10 mouse cellular contexts compared by ENCODE assay signal in the genomic region with DNA sequence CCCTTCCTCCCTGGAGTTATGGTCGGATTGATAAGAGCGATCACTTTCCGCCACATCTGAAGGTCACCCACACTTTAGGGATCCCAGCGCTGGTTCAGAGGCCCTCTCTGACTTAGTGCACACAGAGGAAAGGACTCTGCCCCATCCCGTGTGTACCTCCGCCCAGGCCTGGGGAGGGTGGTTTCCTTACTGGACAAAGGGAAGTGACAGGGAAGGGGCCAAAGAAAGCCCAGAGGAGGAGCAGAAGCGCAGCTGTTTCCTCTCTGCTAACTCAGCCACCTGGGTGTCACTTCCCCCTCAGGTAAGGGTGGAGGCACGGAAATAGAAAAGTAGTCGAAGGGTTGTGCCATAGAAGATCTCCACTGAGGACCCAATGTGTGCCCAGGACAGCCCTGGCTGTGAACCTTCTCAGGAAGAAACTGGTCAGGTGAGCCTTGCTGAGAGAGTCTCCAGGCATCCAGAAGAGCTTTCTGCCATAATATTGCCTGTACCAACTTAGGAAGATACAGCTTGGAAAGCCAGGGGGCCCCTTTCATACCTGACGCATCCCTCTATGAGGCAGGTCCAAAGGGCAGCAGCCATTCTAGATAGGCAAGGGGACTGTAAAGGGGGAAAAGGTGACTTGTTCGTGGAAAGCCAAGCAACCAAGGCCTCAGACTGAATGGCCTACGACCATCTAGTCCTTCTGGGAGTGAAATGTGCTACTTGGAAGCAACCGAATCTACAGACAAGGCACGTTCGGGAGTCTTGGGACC. TPM values are rescaled to one million over a fixed set of nuclear protein-coding genes. Genes with fewer than 3 reads are reported as not detected.
DNase-seq lines count a peak whose midpoint lies in the region; ATAC-seq lines count a peak whose summit lies in the region.
"Had no signal": no experiment of that assay in that cellular context is flagged by ENCODE, and none has a peak within 500 bp of the region (broad histone marks: within the 10 kb centered on the region; RNA-seq: fewer than 3 reads in every experiment).

No protein-coding gene starts in this region.

- 61% methylated on average over 15 of the region's 15 CpGs for WGBS in heart, embryonic 10.5 days
- 83% methylated on average over 15 of the region's 15 CpGs for WGBS in midbrain, embryonic 10.5 days
- 86% methylated on average over 15 of the region's 15 CpGs for WGBS in forebrain, embryonic 11.5 days

- peaks cover 97% of the 10 kb centered on the region for H3K4me1 ChIP-seq in heart, embryonic 10.5 days
- peaks cover 69% of the 10 kb centered on the region for H3K4me1 ChIP-seq in midbrain, embryonic 10.5 days
- H3K4me1 ChIP-seq in forebrain, embryonic 11.5 days (replicated peaks; ENCODE audit: control insufficient read depth, insufficient read depth, low read length) = no peaks in the 10 kb centered on the region; the same call in 1 of the 2 replicates

- H3K4me2 ChIP-seq in forebrain, embryonic 11.5 days (ENCODE audit: low read depth, low read length, severe bottlenecking) = no peak overlapping the region

- no peak overlapping the region for H3K4me3 ChIP-seq in heart, embryonic 10.5 days
- no peak overlapping the region for H3K4me3 ChIP-seq in midbrain, embryonic 10.5 days
- H3K4me3 ChIP-seq in forebrain, embryonic 11.5 days (ENCODE audit: low read depth, low read length) = no peak overlapping the region

- H3K9ac ChIP-seq in forebrain, embryonic 11.5 days (ENCODE audit: low read length) = no peak overlapping the region

- H3K27ac ChIP-seq in heart, embryonic 10.5 days = peak overlapping the region; percentile 83
- no peak overlapping the region for H3K27ac ChIP-seq in midbrain, embryonic 10.5 days (replicated peaks)
- H3K27ac ChIP-seq in forebrain, embryonic 11.5 days (ENCODE audit: low read depth, low read length) = no peak overlapping the region

- ATAC-seq in forebrain, embryonic 11.5 days (replicated peaks; ENCODE audit: low FRiP score) = no peak

- DNase-seq in kidney, postnatal 14 days = peak; percentile 45
- no peak for DNase-seq in kidney, adult 9 months
- no peak for DNase-seq in heart, embryonic 10.5 days (ENCODE audit: low spot score)
- peak; percentile 48 for DNase-seq in liver
- peak; percentile 63 for DNase-seq in splenic B cell, adult 2 months (ENCODE audit: low read depth, low spot score)
- DNase-seq in midbrain, embryonic 10.5 days (ENCODE audit: low spot score) = no peak
- no peak for DNase-seq in forebrain, embryonic 11.5 days (ENCODE audit: low spot score)
- DNase-seq in layer of hippocampus, adult 11-12 months (ENCODE audit: low spot score) = no peak
- DNase-seq: adrenal gland, postnatal 14 days had no signal

- H3K27me3 ChIP-seq in heart, embryonic 10.5 days (ENCODE audit: insufficient read depth, poor library complexity, severe bottlenecking) = no peaks in the 10 kb centered on the region
- no peaks in the 10 kb centered on the region for H3K27me3 ChIP-seq in splenic B cell, adult 2 months (ENCODE audit: control insufficient read depth, insufficient read depth, low read length, poor library complexity, severe bottlenecking)
- peaks cover 33% of the 10 kb centered on the region for H3K27me3 ChIP-seq in midbrain, embryonic 10.5 days (ENCODE audit: low read depth, poor library complexity, severe bottlenecking)
- no peaks in the 10 kb centered on the region for H3K27me3 ChIP-seq in forebrain, embryonic 11.5 days (ENCODE audit: control insufficient read depth, insufficient read depth, low read length)

- H3K36me3 ChIP-seq in heart, embryonic 10.5 days = 0 out of 2 replicates have a peak, but pooled peaks cover 2% of the 10 kb centered on the region
- no peaks in the 10 kb centered on the region; the same call in 1 of the 2 replicates for H3K36me3 ChIP-seq in splenic B cell, adult 2 months (ENCODE audit: control insufficient read depth, insufficient read depth, low read length, poor library complexity, severe bottlenecking)
- no peaks in the 10 kb centered on the region for H3K36me3 ChIP-seq in midbrain, embryonic 10.5 days
- no peaks in the 10 kb centered on the region for H3K36me3 ChIP-seq in forebrain, embryonic 11.5 days (ENCODE audit: control insufficient read depth, insufficient read depth, low read length)
- H3K36me3 ChIP-seq: G1E had no signal

- no peaks in the 10 kb centered on the region for H3K9me3 ChIP-seq in heart, embryonic 10.5 days
- H3K9me3 ChIP-seq in midbrain, embryonic 10.5 days (replicated peaks) = no peaks in the 10 kb centered on the region
- no peaks in the 10 kb centered on the region for H3K9me3 ChIP-seq in forebrain, embryonic 11.5 days (ENCODE audit: control insufficient read depth, low read length)
- H3K9me3 ChIP-seq: G1E had no signal

RNA-seq across cellular contexts. Expression of a gene that starts 9.0 kb away (rescaled TPM):
- polyA plus RNA-seq in heart, embryonic 10.5 days (2016; fragmentation: Nextera tagmentation; extraction: Ambion mirVana) = 3.4 and 3.9 TPM in 2 replicates
- 1.7 TPM in 2 replicates for polyA plus RNA-seq in midbrain, embryonic 10.5 days (2016; fragmentation: Nextera tagmentation; extraction: Ambion mirVana)
- polyA plus RNA-seq in forebrain, embryonic 11.5 days (2014; fragmentation: Nextera tagmentation; extraction: Ambion mirVana) = 5.2 and 5.4 TPM in 2 replicates
- polyA plus RNA-seq: G1E had no signal

Comparison
In these comparisons a context has a peak if more than half of its experiments do, and no peak if none do; other contexts are left out.
1. DNase-seq: peak in kidney, postnatal 14 days (single experiment), liver (single experiment) and splenic B cell, adult 2 months (single experiment); none in kidney, adult 9 months (single experiment), heart, embryonic 10.5 days (single experiment), midbrain, embryonic 10.5 days (single experiment), forebrain, embryonic 11.5 days (single experiment) and layer of hippocampus, adult 11-12 months (single experiment).